Mouse (Mus musculus) G1E (cell line): ENCODE data around the gene Megf8. TPM values are rescaled to one million over a fixed set of nuclear protein-coding genes. Genes with fewer than 3 reads are reported as not detected.

Experiments used
- ATAC-seq: 2 replicates; pipeline ENCODE4 v1.8.0; 2016; ENCODE audit warnings: mild to moderate bottlenecking; ENCODE audit not compliant: insufficient number of reproducible peaks, poor library complexity, low FRiP score, severe bottlenecking; ENCODE audit errors: extremely low read depth
- DNase-seq: peaks from one replicate; pipeline ENCODE4 v3.0.0; 2012; ENCODE audit warnings: low spot score
- H3K27me3 ChIP-seq: 2 replicates; pipeline ENCODE4 v1.6.1; 2012; ENCODE audit warnings: mild to moderate bottlenecking, low read length, inconsistent platforms; ENCODE audit not compliant: insufficient read depth
- H3K36me3 ChIP-seq: replicated peaks from 2 replicates; pipeline ENCODE3; 2012; ENCODE audit warnings: mild to moderate bottlenecking, inconsistent platforms
- H3K4me1 ChIP-seq: 2 replicates; pipeline ENCODE4 v1.6.1; 2012; ENCODE audit warnings: low read depth, low read length, inconsistent platforms, mixed read lengths; ENCODE audit not compliant: insufficient read depth
- H3K4me3 ChIP-seq: 2 replicates; pipeline ENCODE4 v1.5.1; 2012; ENCODE audit warnings: low read depth, mild to moderate bottlenecking, inconsistent platforms, low read length, moderate library complexity, mixed read lengths
- H3K9me3 ChIP-seq: replicated peaks from 2 replicates; pipeline ENCODE4 v1.6.1; 2012; ENCODE audit warnings: inconsistent platforms
- CTCF ChIP-seq: IDR thresholded peaks from 2 replicates; pipeline ENCODE4 v1.5.1; 2012; ENCODE audit warnings: low read depth, low read length, inconsistent platforms, mixed read lengths
- GATA1 ChIP-seq: IDR thresholded peaks from 2 replicates; pipeline ENCODE4 v1.6.1; 2012; ENCODE audit warnings: borderline replicate concordance, low read length, inconsistent platforms, mixed read lengths
- GATA2 ChIP-seq: IDR thresholded peaks from 2 replicates; pipeline ENCODE4 v1.6.1; 2012; ENCODE audit warnings: low read depth, low read length, inconsistent platforms, borderline replicate concordance
- POLR2AphosphoS5 ChIP-seq: IDR thresholded peaks from 2 replicates; pipeline ENCODE4 v1.6.1; 2012; ENCODE audit warnings: low read depth, low read length, inconsistent platforms; ENCODE audit not compliant: insufficient replicate concordance
- TAL1 ChIP-seq: conservative IDR thresholded peaks from 2 replicates; pipeline ENCODE4 v1.6.1; 2012; ENCODE audit warnings: low read depth, low read length, inconsistent platforms, mixed read lengths
- polyA plus RNA-seq: library from polyadenylated mRNA; stranded (reverse); fragments of >175 nt; gene quantifications from 2 replicates; pipeline ENCODE4 v1.2.3, GENCODE M21; 2012
- total RNA-seq, 2 experiments: library from RNA; stranded (forward) in 1 of 2; stranded (reverse) in 1 of 2; fragments of 200-1000 nt in 1 of 2; fragments of >200 nt in 1 of 2; fragmentation: Nextera tagmentation in 1 of 2; gene quantifications; 2 replicates each; pipeline ENCODE4 v1.2.3; 2014 to 2017

The Megf8 gene
- total and polyA plus RNA-seq, 3 experiments = 6.3 to 24.4 (median 14.3) TPM

DNA sequence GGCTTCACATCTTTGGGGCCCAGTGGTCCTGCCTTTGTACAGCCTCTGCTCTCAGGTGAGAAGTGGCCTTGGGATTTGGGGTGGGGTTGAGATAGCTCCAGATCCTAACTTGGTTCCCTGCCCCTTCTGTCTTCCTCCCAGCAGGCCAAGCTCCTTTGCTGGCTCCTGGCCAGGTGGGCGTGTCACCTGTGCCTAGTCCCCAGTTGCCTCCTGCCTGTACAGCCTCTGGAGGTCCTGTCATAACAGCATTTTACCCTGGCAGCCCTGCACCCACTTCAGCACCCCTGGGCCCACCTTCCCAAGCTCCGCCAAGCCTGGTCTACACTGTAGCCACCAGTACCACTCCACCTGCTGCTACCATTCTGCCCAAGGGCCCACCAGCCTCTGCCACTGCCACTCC is 26.1 kb upstream of the Megf8 start:
- H3K9me3 ChIP-seq = peaks cover 10% of the 10 kb centered on the region
- peaks cover 100% of the 10 kb centered on the region for H3K36me3 ChIP-seq
- H3K4me1 ChIP-seq = peaks cover 64% of the 10 kb centered on the region
- ATAC-seq (no peak), DNase-seq (no peak)
- no peak overlapping the region for H3K4me3 ChIP-seq
- H3K27me3 ChIP-seq = no peaks in the 10 kb centered on the region
- no peak for TF ChIP-seq GATA2
- TF ChIP-seq GATA1 = no peak
- no peak for TF ChIP-seq POLR2AphosphoS5
- TF ChIP-seq CTCF = no peak
- TF ChIP-seq TAL1 = no peak

- H3K27me3 ChIP-seq = no peaks in the 10 kb centered on the region
- no peak overlapping the region for H3K4me3 ChIP-seq
- TF ChIP-seq GATA1 = no peak
- TF ChIP-seq POLR2AphosphoS5 = no peak
- no peak for TF ChIP-seq TAL1
- no peak for TF ChIP-seq GATA2
- TF ChIP-seq CTCF = no peak
- H3K36me3 ChIP-seq = peaks cover 95% of the 10 kb centered on the region
- no peak for ATAC-seq
- no peak for DNase-seq
- H3K4me1 ChIP-seq = peaks cover 66% of the 10 kb centered on the region
- peaks cover 10% of the 10 kb centered on the region for H3K9me3 ChIP-seq
Observed at GRCm38 (mm10) chr7:25292107-25292506, 24.9 kb upstream of the Megf8 start.

DNA sequence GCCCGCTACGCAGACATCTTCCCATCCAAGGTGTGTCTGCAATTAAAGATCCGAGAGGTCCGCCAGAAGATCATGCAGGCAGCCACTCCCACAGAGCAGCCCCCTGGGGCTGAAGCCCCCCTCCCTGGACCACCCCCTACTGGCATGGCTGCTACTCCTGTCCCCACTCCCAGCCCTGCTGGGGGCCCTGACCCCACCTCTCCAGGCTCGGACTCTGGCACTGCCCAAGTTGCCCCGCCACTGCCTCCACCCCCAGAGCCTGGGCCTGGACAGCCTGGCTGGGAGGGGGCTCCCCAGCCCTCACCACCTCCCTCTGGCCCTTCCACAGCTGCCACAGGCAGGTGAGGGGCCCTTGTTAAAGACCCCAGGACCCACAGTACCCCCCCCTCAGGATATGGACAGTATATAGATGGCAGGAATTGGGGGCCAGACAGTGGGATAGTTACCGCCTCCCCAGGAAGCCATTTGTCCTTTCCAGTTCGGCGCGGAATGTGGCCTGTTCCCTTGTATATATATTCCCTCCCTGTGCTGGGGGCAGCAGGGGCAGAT is 23.7 kb upstream of the Megf8 start:
- H3K4me3 ChIP-seq = no peak overlapping the region
- ATAC-seq = no peak
- no peaks in the 10 kb centered on the region for H3K27me3 ChIP-seq
- no peak for TF ChIP-seq POLR2AphosphoS5
- TF ChIP-seq CTCF = no peak
- no peak for TF ChIP-seq GATA1
- TF ChIP-seq GATA2 = no peak
- TF ChIP-seq TAL1 = no peak
- peaks cover 84% of the 10 kb centered on the region for H3K36me3 ChIP-seq
- peaks cover 10% of the 10 kb centered on the region for H3K9me3 ChIP-seq
- DNase-seq = no peak
- H3K4me1 ChIP-seq = peaks cover 66% of the 10 kb centered on the region

- TF ChIP-seq TAL1 (no peak), GATA2 (no peak), GATA1 (no peak), POLR2AphosphoS5 (no peak), CTCF (no peak)
- Histone ChIP-seq H3K36me3 (peaks cover 71% of the 10 kb centered on the region), H3K4me1 (peaks cover 63% of the 10 kb centered on the region), H3K9me3 (peaks cover 4% of the 10 kb centered on the region; the same call in 1 of the 2 replicates), H3K27me3 (no peaks in the 10 kb centered on the region), H3K4me3 (no peak overlapping the region)
- ATAC-seq (no peak), DNase-seq (no peak)
Observed at GRCm38 (mm10) chr7:25294495-25294894, 22.5 kb upstream of the Megf8 start.

DNA sequence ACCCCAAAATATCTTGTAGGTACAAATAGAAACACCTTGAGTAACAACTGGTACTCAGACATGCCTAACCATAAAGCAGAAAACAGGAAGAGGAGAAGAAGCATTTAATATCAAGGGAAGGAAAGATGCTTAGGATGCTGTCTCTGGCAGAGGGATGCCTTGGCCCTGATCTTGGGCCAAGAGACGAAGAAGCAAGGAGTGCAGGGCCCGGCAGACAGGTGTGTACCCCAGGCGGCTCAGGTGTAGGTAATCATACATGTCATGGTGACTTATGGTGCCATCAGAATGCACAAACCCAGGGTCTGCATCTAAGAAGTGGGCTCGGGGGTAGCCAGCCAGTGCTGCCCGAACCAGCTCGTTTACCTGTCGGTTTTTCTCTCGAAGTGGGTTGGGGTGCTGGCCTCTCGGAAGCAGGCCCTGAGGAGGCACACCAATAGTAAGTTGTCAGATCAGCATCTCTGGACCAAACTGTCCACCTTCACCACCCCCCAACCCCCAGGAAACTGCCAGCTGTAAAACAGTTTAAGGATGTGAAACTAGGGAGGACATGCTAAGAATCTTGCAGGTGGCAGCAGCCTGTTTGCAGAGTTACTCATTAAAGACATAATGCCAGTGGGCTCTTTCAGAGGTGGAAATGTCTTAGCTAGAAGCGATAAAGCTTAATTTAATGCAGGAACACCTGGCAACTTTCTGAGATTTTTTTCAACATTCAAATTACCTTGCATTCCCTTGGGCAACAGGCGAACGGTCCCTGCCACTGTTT is 21.8 kb upstream of the Megf8 start:
- ATAC-seq = no peak

DNA sequence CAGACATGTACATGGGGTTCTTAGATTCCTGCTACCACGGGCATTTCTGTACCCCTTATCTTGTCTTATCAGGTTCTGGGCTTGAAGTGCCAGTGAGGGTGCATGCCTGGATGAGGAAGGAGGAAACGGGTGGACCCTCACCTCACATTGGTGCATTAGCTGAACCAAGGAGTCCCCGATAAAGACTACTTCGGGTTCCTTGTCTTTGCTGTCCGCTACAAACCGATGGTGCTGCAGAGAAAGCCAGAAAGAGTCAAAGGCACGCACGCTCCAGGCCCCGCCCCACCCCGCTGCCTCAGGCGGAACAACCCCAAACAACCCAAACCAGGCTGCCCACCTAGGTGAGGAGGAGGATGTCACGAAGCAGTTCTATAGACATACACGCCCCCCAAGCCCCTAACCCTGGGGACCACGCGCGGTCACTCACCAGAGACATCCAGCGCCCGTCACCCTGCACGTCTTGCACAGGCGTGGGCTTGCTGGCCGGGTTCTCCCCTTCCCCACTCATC is 20.0 kb upstream of the Megf8 start:
- Histone ChIP-seq H3K4me3 (peak overlapping the region; percentile 93), H3K4me1 (peaks cover 52% of the 10 kb centered on the region), H3K9me3 (no peaks in the 10 kb centered on the region), H3K27me3 (no peaks in the 10 kb centered on the region), H3K36me3 (peaks cover 46% of the 10 kb centered on the region)
- no peak for TF ChIP-seq TAL1
- ATAC-seq = no peak
- DNase-seq = no peak

More for the DNA sequence above, 21.8 kb upstream of the Megf8 start:
- Histone ChIP-seq H3K9me3 (no peaks in the 10 kb centered on the region), H3K27me3 (no peaks in the 10 kb centered on the region), H3K36me3 (peaks cover 65% of the 10 kb centered on the region), H3K4me1 (peaks cover 63% of the 10 kb centered on the region), H3K4me3 (no peak overlapping the region)
- DNase-seq = no peak
- no peak for TF ChIP-seq GATA2
- TF ChIP-seq TAL1 = no peak
- TF ChIP-seq POLR2AphosphoS5 = no peak
- TF ChIP-seq GATA1 = no peak
- no peak for TF ChIP-seq CTCF
